Mouse (Mus musculus) spleen, postnatal 10 days (tissue): ENCODE results near the gene Sun2.

Source experiments
- DNase-seq, 2 experiments: peaks; one replicate each; pipeline ENCODE4 v3.0.0; 2021 to 2022; ENCODE audit warnings: low spot score in 2 of 2

Gene Sun2

DNA sequence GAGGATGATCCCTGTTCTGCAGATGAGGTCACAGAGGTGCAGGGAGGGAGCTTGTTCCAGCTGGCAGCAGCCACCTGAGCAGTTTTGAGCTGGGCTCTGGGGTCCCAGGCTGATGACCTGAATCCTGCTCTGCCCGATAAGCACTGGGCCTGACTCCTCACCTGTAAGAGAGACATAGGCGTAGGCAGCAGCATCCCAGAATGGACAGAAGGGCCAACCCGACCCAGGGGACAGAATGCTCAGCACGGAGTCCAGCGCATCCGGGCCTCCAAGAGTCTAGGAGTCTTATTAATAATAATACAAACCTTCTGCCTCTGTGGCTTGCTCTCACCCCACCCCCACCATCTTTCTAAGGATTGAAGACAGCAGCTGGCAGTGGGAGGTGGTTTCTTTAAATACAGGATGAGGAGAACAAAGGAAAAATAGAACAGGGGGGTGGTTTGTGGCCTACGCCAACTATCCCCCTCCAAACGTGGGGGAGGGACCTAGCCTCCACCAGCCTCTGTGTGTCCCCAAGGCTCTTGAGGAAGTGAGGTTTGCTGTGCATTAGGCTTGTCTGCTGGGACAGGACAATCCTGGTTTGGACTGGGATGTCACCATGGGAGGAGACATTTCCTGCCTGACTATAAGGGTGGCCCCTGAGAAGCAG, 13.8 kb upstream of the Sun2 start:
- no peak for DNase-seq

- no peak for DNase-seq
These were observed 12.8 kb upstream of the Sun2 start for GRCm38 (mm10) chr15:79755176-79755575.

GRCm38 (mm10) chr15:79753873-79754272, 11.5 kb upstream of the Sun2 start:
- DNase-seq: no peak

DNA sequence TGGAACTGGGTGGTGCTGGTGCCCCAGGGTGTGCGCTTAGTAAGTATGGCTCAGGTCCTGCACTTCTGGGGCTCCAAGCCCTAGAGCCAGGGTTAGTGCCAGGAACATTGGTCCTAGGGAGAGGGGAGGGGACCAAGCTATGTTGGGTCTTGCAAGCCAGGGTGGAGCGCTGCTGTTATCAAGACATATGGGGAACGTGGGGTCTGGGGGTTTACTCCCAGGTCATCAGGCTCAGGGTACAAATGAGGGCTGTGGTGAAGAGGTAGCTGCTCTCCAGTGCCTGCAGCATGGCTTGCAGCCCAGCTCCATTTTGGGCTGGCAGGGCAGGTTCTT, 11.1 kb upstream of the Sun2 start:
- DNase-seq: no peak

DNA sequence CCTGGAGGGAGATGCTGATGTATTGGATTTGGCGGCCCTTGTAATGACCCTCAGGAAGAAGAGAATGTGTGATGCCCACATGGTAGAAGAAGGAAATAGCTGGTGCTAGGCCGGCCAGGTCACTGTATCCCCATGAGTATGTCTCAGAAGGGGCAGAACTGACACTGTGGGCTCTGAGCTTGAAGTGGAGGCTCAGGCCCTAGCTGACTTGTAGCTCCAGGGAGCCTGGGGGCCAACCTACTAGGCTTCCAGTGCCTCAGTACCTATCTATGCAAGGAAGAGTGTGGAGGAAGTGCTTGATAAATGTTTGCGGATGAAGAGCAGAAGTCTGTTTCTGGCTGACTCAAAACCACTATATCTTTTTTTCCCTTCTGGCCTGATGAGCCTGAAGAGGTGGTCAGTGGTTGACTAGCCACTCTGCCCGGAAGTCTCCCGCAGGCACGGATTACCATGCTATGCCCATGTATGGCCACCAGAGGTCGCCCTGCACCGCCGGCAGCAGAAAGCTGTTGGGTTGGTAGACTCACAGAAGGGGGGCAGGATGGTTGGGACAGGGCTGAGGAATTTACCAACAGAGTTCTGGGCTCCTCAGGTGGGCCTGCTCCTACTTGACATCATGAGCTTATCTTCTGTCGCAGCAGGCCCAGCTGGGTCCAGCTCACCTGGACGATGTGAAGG, 10.5 kb upstream of the Sun2 start:
- peak; percentile 70 to 79 for DNase-seq

- DNase-seq: no peak
These were observed 9.4 kb upstream of the Sun2 start for GRCm38 (mm10) chr15:79751772-79752171.

DNA sequence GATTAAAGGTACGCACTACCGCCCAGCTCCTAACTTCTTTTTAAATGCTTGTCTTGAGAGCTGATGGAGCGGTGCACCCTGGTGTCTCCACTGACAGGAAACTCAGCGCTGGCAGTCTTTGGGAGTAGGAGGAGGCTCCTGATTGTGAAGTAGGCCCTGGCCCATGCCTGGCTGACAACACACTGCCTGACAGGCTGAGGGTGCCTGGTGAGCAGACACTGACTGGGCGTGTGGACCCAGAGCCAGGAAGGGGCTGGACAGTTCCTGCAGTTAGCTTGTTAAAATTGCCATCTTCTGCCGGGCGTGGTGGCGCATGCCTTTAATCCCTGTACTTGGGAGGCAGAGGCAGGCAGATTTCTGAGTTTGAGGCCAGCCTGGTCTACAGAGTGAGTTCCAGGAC, 7.9 kb upstream of the Sun2 start:
- no peak for DNase-seq

DNA sequence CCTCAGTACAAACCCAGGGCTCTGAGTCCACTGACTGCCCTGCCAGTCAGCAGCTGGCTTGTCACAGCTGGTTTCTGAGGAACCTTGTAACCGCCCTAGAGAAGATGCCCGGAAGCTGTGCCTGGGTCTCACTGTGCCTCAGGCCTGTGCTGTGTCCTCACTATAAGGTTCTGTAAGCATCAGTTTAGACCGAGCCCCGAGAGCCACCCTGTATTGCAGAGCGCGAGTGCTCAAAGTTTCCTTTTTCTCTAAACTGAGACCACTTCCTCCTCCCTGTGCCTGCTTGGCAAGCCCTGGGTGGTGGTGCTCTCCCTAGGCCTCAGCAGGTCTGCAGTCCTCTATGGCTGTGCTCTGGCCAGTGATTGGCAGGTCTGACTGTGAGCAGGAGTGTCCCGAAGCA, 6.8 kb upstream of the Sun2 start:
- DNase-seq: no peak

DNA sequence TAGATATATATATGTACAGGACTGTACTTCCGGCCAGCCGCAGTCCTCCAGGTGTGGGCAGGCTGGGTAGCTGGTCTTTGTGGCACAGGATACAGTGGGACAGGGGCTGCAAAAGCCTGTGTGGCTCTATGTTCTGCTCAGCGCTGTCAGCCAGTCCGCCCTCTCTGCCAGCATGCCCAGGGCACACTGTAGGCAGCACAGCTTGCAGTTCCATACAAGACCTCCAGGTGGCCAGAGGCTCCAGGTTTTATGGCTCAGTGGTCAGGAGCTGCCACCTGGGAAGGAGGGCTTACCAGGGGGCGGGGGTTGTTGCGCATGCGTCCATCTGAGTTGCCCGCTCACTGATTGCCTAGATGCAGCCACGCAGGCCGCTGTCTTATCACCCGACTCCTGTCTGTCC, 5.7 kb upstream of the Sun2 start:
- DNase-seq: peak; percentile 37 to 69

DNA sequence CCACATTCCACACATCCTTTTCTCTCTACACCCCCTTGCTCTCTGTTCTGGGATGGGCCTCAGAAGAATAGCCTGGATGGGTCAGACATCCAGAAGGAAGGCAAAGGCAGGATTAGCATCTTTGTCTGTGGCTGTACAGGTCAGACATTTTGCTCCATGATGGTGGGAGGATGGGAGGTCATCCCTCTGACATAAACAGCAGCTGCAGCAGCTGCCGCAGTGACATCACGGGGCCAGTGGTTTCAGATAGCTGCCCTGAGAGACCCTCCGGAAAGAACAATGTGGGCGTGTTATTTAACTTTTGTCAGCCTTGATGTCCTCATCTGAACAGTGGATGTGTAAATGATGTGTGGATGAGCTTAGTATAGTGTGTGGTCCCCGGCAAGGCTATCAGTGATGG, 3.5 kb upstream of the Sun2 start:
- no peak for DNase-seq

- no peak for DNase-seq
These were observed 3.0 kb upstream of the Sun2 start for GRCm38 (mm10) chr15:79745312-79745711.

DNA sequence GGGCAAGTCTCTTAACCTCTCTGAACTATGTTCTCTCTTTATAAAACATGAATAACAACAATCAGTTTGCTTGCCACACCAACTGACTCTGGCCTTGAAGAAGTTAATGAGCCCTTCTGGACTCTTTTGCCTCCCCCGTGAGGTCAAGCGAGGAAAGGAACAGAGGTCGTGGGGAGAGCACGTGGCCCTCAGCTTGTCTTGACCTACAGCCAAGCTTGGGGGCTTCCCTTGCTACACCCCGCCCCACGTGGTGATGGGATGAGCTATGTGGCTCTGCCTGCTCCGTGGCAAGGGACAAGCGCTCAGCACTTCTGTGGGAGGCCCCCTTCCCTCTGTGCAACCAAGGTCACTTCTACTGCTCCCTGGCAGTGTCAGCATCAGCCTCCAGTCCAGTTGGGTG, 2.4 kb upstream of the Sun2 start:
- DNase-seq: no peak

DNA sequence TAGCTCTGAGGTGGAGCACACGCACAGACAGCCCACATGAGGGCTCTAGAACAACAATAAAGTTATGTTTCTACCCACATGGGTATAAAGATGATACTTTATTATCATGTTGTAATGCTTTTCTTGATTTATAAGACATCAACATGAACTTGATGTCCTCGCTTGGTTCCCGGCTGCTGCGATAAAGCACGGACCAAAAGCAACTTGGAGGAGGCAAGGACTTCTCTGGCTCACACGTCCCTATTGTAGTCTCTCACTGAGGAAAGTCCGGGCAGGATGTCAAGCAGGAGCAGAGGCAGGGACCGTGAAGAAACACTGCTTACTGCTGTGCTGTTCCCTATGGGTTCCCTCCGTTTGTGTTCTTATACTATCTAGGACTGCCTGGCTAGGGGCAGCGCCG, 1.7 kb upstream of the Sun2 start:
- DNase-seq: no peak

- DNase-seq: no peak
These were observed 329 bp upstream of the Sun2 start for GRCm38 (mm10) chr15:79742706-79743023.

DNA sequence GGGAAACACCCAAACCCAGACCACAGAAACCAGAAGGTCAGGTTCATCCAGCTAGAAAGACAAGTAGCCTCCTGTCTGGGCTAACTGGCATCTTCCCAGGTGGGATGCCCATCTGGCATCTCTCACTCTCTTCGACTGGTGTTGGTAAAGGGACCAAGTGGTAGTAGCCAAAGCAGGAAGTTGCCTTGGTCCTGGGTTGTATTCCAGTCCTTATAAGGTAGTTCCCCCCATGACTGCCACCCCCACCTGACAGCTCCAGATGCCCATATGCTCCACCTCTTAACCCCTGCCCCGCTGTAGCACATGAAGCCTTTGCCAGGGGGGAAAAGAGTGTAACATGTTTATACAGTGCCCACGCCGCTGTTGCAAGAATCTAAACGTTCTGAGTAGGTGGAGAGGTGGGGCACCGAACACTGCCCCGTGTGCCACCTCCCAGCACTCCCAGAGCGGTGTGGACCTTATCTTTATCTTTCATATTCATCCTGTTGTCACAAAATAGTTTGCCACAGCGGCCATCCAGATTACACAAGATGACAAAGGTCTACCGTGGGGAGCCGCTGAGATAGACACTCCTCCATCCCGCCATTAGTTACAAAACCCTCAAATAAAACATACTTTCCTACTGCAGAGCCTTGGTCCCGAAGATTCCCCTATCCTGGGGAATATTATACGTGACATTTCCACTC, 1.0 kb downstream of the Sun2 start:
- peak; percentile 28 to 59 for DNase-seq

DNA sequence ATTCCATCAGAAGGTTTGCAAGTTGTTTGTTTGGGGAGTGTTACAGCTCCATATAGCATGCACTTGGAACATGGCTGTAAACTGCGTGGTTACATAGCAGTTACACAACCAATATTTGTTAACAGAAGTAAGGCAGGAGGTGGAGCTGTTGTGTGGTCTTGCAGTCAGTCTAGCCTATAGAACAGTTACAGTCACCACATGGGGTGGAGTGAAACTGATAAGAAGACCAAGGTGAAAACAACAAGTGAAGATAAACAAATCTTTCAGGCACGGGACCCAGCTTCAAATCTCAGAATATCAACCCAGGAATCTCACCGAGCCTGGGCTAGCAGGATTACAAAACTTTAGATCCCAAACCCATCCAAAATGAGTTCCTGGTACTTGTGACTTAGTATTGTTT, 1.6 kb downstream of the Sun2 start:
- no peak for DNase-seq

GRCm38 (mm10) chr15:79734311-79734710, 8.0 kb downstream of the Sun2 start:
- no peak for DNase-seq

- DNase-seq: no peak
These were observed 8.7 kb downstream of the Sun2 start for GRCm38 (mm10) chr15:79733640-79734039.

DNA sequence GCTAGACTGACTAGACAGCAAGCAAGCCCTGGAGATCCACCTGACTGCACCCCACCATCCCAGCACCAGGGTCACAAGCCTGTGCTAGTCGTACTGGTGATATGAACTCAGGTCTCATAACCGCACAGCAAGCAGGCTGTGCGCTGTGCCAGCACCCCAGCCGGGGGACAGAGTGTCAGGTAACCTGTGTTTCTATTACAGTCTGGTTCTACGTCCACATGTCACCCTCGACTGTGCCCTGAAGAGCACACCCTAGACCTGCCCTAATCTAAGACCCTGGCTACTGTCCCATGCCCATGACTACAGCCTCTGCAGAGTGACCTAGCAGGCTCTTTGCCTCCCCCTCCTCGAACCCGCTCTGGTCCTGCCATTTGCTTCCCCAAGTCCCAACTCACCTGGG, 9.1 kb downstream of the Sun2 start:
- DNase-seq: no peak

- no peak for DNase-seq
These were observed 10.8 kb downstream of the Sun2 start for GRCm38 (mm10) chr15:79731554-79731953.

- DNase-seq: no peak
These were observed 13.5 kb downstream of the Sun2 start for GRCm38 (mm10) chr15:79728731-79729388.

- DNase-seq: no peak
These were observed 14.0 kb downstream of the Sun2 start for GRCm38 (mm10) chr15:79728311-79728710.

DNA sequence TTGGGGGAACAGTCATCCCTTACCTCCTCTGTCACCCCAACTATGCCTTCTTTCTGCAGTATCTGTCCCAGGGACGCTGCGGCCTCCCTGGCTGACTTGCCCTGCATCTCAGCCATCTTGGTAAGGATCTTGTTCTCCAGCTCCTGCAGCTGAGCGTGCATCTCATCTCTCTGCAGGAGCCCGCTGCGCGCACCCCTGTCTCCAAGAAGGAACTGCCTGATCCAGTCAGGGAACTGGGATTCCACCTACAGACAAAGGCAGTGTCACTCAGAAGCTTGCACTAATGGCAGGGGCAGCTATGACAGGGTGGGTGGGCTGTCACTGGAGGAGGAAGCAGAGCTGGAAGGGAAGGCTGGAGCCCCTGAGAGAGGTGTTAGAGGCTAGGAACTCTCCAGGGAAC, 14.5 kb downstream of the Sun2 start:
- no peak for DNase-seq
